8 mouse cellular contexts compared by ENCODE assay signal in genomic region chr5:117143721-117144135, GRCm38 (mm10). TPM values are rescaled to one million over a fixed set of nuclear protein-coding genes. Genes with fewer than 3 reads are reported as not detected.
DNase-seq lines count a peak whose midpoint lies in the region; ATAC-seq and TF ChIP-seq lines count a peak whose summit lies in the region.

No protein-coding gene starts in this region.

- H3K27ac ChIP-seq in lung, embryonic 14.5 days (ENCODE audit: low read depth) = no peak overlapping the region
- no peak overlapping the region for H3K27ac ChIP-seq in embryonic facial prominence, embryonic 10.5 days (replicated peaks)
- H3K27ac ChIP-seq in lung, postnatal 0 days (ENCODE audit: low read length) = no peak overlapping the region
- H3K27ac ChIP-seq in neural tube, embryonic 15.5 days (replicated peaks) = no peak overlapping the region

- WGBS in lung, embryonic 14.5 days = 42% methylated on average over 9 of the region's 9 CpGs
- 62% methylated on average over 9 of the region's 9 CpGs for WGBS in embryonic facial prominence, embryonic 10.5 days
- 48% methylated on average over 9 of the region's 9 CpGs for WGBS in lung, postnatal 0 days
- WGBS in neural tube, embryonic 15.5 days = 63% methylated on average over 9 of the region's 9 CpGs

- H3K36me3 ChIP-seq in lung, embryonic 14.5 days (ENCODE audit: insufficient read depth) = no peaks in the 10 kb centered on the region
- no peaks in the 10 kb centered on the region for H3K36me3 ChIP-seq in embryonic facial prominence, embryonic 10.5 days (replicated peaks)
- no peaks in the 10 kb centered on the region for H3K36me3 ChIP-seq in lung, postnatal 0 days (ENCODE audit: insufficient read depth, low read length)
- no peaks in the 10 kb centered on the region for H3K36me3 ChIP-seq in neural tube, embryonic 15.5 days

- ATAC-seq in lung, embryonic 14.5 days (ENCODE audit: insufficient read depth) = no peak; the same call in 1 of the 2 replicates
- ATAC-seq in lung, postnatal 0 days = peak; percentile 81
- ATAC-seq in neural tube, embryonic 15.5 days (ENCODE audit: low FRiP score) = no peak

- DNase-seq in adrenal gland, postnatal 10 days = peak; percentile 64
- DNase-seq in adrenal gland, adult 18-20 months (ENCODE audit: low spot score in 2 of 2) = no peak
- peak; percentile 64 for DNase-seq in lung, embryonic 14.5 days
- no peak for DNase-seq in lung, adult 18-20 months
- peak; percentile 35 for DNase-seq in embryonic facial prominence, embryonic 10.5 days (ENCODE audit: low spot score)
- DNase-seq in lung, postnatal 0 days (ENCODE audit: low spot score) = peak; percentile 56
- DNase-seq in thymus, postnatal 14 days = peak; percentile 82

- no peak overlapping the region for H3K9ac ChIP-seq in lung, embryonic 14.5 days
- H3K9ac ChIP-seq in lung, postnatal 0 days (replicated peaks; ENCODE audit: low read depth) = no peak overlapping the region
- H3K9ac ChIP-seq in neural tube, embryonic 15.5 days (replicated peaks) = no peak overlapping the region

- no peak overlapping the region for H3K4me2 ChIP-seq in lung, embryonic 14.5 days
- no peak overlapping the region for H3K4me2 ChIP-seq in lung, postnatal 0 days (replicated peaks; ENCODE audit: low read depth, low read length)
- no peak overlapping the region for H3K4me2 ChIP-seq in neural tube, embryonic 15.5 days

- no peaks in the 10 kb centered on the region for H3K4me1 ChIP-seq in lung, embryonic 14.5 days (ENCODE audit: insufficient read depth)
- peaks cover 20% of the 10 kb centered on the region for H3K4me1 ChIP-seq in embryonic facial prominence, embryonic 10.5 days
- H3K4me1 ChIP-seq in lung, postnatal 0 days (ENCODE audit: insufficient read depth, low read depth, low read length) = peaks cover 7% of the 10 kb centered on the region; the same call in 1 of the 2 replicates
- no peaks in the 10 kb centered on the region for H3K4me1 ChIP-seq in neural tube, embryonic 15.5 days

- TF ChIP-seq EP300 in lung, postnatal 0 days (IDR thresholded peaks at IDR 0.05) = no peak

- H3K4me3 ChIP-seq in lung, embryonic 14.5 days (ENCODE audit: low read depth, low read length) = no peak overlapping the region
- no peak overlapping the region for H3K4me3 ChIP-seq in embryonic facial prominence, embryonic 10.5 days
- H3K4me3 ChIP-seq in lung, postnatal 0 days (ENCODE audit: low read depth, low read length) = no peak overlapping the region
- no peak overlapping the region for H3K4me3 ChIP-seq in neural tube, embryonic 15.5 days (replicated peaks)

- TF ChIP-seq CTCF in lung, embryonic 14.5 days (IDR thresholded peaks at IDR 0.05; ENCODE audit: low read depth) = peak; percentile 75
- peak; percentile 91 for TF ChIP-seq CTCF in lung, postnatal 0 days (IDR thresholded peaks at IDR 0.05)

- H3K27me3 ChIP-seq in lung, embryonic 14.5 days (ENCODE audit: insufficient read depth, low read length) = no peaks in the 10 kb centered on the region
- no peaks in the 10 kb centered on the region for H3K27me3 ChIP-seq in embryonic facial prominence, embryonic 10.5 days (replicated peaks; ENCODE audit: low read depth, poor library complexity, severe bottlenecking)
- no peaks in the 10 kb centered on the region for H3K27me3 ChIP-seq in lung, postnatal 0 days (replicated peaks; ENCODE audit: insufficient read depth, low read length)
- H3K27me3 ChIP-seq in neural tube, embryonic 15.5 days (replicated peaks) = no peaks in the 10 kb centered on the region

- no peaks in the 10 kb centered on the region for H3K9me3 ChIP-seq in lung, embryonic 14.5 days (ENCODE audit: low read depth, low read length)
- peaks cover 3% of the 10 kb centered on the region; the same call in 1 of the 2 replicates for H3K9me3 ChIP-seq in embryonic facial prominence, embryonic 10.5 days
- no peaks in the 10 kb centered on the region for H3K9me3 ChIP-seq in lung, postnatal 0 days (ENCODE audit: low read length)
- H3K9me3 ChIP-seq in neural tube, embryonic 15.5 days (replicated peaks) = no peaks in the 10 kb centered on the region

RNA-seq across cellular contexts. Expression of gene Taok3, which starts 23.8 kb away (rescaled TPM):
- total RNA-seq in adrenal gland, postnatal 10 days (2021) = 10 to 100 TPM; 26.0 to 29.3 TPM
- total RNA-seq in adrenal gland, adult 18-20 months (2021) = 10 to 100 TPM; 33.0 to 35.9 TPM
- 18.8 and 19.0 TPM in 2 replicates for polyA plus RNA-seq in lung, embryonic 14.5 days (2014; fragmentation: Nextera tagmentation; extraction: Ambion mirVana)
- 8.1 TPM in 2 replicates for polyA plus RNA-seq in embryonic facial prominence, embryonic 10.5 days (2016; fragmentation: Nextera tagmentation; extraction: Ambion mirVana)
- polyA plus RNA-seq in lung, postnatal 0 days (2015; fragmentation: Nextera tagmentation; extraction: Ambion mirVana) = 55.5 and 67.3 TPM in 2 replicates
- 63.8 and 67.1 TPM in 2 replicates for polyA plus RNA-seq in neural tube, embryonic 15.5 days (2015; fragmentation: Nextera tagmentation; extraction: Ambion mirVana)

RNA-seq across cellular contexts. Expression of gene Suds3, which starts 27.8 kb away (rescaled TPM):
- 100 to 1,000 TPM; 100 to 109 TPM for total RNA-seq in adrenal gland, postnatal 10 days (2021)
- total RNA-seq in adrenal gland, adult 18-20 months (2021) = 100 to 1,000 TPM; 103 to 120 TPM
- polyA plus RNA-seq in lung, embryonic 14.5 days (2014; fragmentation: Nextera tagmentation; extraction: Ambion mirVana) = 45.6 and 49.6 TPM in 2 replicates
- polyA plus RNA-seq in embryonic facial prominence, embryonic 10.5 days (2016; fragmentation: Nextera tagmentation; extraction: Ambion mirVana) = 74.6 and 76.4 TPM in 2 replicates
- 47.1 and 57.8 TPM in 2 replicates for polyA plus RNA-seq in lung, postnatal 0 days (2015; fragmentation: Nextera tagmentation; extraction: Ambion mirVana)
- 79.4 and 81.9 TPM in 2 replicates for polyA plus RNA-seq in neural tube, embryonic 15.5 days (2015; fragmentation: Nextera tagmentation; extraction: Ambion mirVana)

Comparison
In these comparisons a context has a peak if more than half of its experiments do, and no peak if none do; other contexts are left out.
1. DNase-seq: peak in adrenal gland, postnatal 10 days (single experiment), lung, embryonic 14.5 days (single experiment), embryonic facial prominence, embryonic 10.5 days (single experiment), lung, postnatal 0 days (single experiment) and thymus, postnatal 14 days (single experiment); none in adrenal gland, adult 18-20 months (0 of 2) and lung, adult 18-20 months (0 of 2).